ENCODE assay signal across 24 mouse cellular contexts in genomic region chr4:142326511-142326910, GRCm38 (mm10).
DNase-seq lines count a peak whose midpoint lies in the region; ATAC-seq and TF ChIP-seq lines count a peak whose summit lies in the region.
"Had no signal": no experiment of that assay in that cellular context is flagged by ENCODE, and none has a peak within 500 bp of the region (broad histone marks: within the 10 kb centered on the region; RNA-seq: fewer than 3 reads in every experiment).

No protein-coding gene starts in this region.

- no peaks in the 10 kb centered on the region for H3K27me3 ChIP-seq in intestine, embryonic 15.5 days (replicated peaks)
- no peaks in the 10 kb centered on the region for H3K27me3 ChIP-seq in intestine, postnatal 0 days (replicated peaks; ENCODE audit: control insufficient read depth, insufficient read depth, low read length)
- H3K27me3 ChIP-seq in limb, embryonic 14.5 days (ENCODE audit: control insufficient read depth, insufficient read depth, low read length): no peaks in the 10 kb centered on the region
- H3K27me3 ChIP-seq in limb, embryonic 10.5 days (ENCODE audit: low read depth, poor library complexity, severe bottlenecking): no peaks in the 10 kb centered on the region
- no peaks in the 10 kb centered on the region for H3K27me3 ChIP-seq in embryonic facial prominence, embryonic 14.5 days (replicated peaks; ENCODE audit: control insufficient read depth, insufficient read depth, low read length)
- no peaks in the 10 kb centered on the region for H3K27me3 ChIP-seq in embryonic facial prominence, embryonic 15.5 days
- no peaks in the 10 kb centered on the region for H3K27me3 ChIP-seq in hindbrain, embryonic 12.5 days
- H3K27me3 ChIP-seq: embryonic facial prominence, embryonic 12.5 days; forebrain, embryonic 12.5 days had no signal

- H3K27ac ChIP-seq in intestine, embryonic 15.5 days: peak overlapping the region; percentile 17; the same call in 1 of the 2 replicates
- H3K27ac ChIP-seq in intestine, postnatal 0 days (ENCODE audit: low read depth, low read length): no peak overlapping the region
- no peak overlapping the region for H3K27ac ChIP-seq in limb, embryonic 14.5 days (replicated peaks; ENCODE audit: low read depth, low read length)
- no peak overlapping the region for H3K27ac ChIP-seq in limb, embryonic 10.5 days
- H3K27ac ChIP-seq in embryonic facial prominence, embryonic 14.5 days (replicated peaks; ENCODE audit: low read depth, low read length): peak overlapping the region; percentile 24
- peak overlapping the region; percentile 63 for H3K27ac ChIP-seq in embryonic facial prominence, embryonic 15.5 days (replicated peaks)
- H3K27ac ChIP-seq in hindbrain, embryonic 12.5 days: no peak overlapping the region
- H3K27ac ChIP-seq: embryonic facial prominence, embryonic 12.5 days; forebrain, embryonic 10.5 days; forebrain, embryonic 12.5 days had no signal

- no peaks in the 10 kb centered on the region for H3K4me1 ChIP-seq in intestine, embryonic 15.5 days (replicated peaks)
- no peaks in the 10 kb centered on the region for H3K4me1 ChIP-seq in intestine, postnatal 0 days (replicated peaks; ENCODE audit: control insufficient read depth, insufficient read depth, low read length)
- peaks cover 29% of the 10 kb centered on the region for H3K4me1 ChIP-seq in limb, embryonic 14.5 days (ENCODE audit: control insufficient read depth, insufficient read depth, low read length)
- peaks cover 6% of the 10 kb centered on the region for H3K4me1 ChIP-seq in limb, embryonic 10.5 days
- peaks cover 25% of the 10 kb centered on the region for H3K4me1 ChIP-seq in embryonic facial prominence, embryonic 14.5 days (ENCODE audit: control insufficient read depth, insufficient read depth, low read length)
- peaks cover 23% of the 10 kb centered on the region for H3K4me1 ChIP-seq in embryonic facial prominence, embryonic 15.5 days
- H3K4me1 ChIP-seq in hindbrain, embryonic 12.5 days: 0 out of 2 replicates have a peak, but pooled peaks cover under 1% of the 10 kb centered on the region

- no peaks in the 10 kb centered on the region for H3K36me3 ChIP-seq in intestine, embryonic 15.5 days
- H3K36me3 ChIP-seq in intestine, postnatal 0 days (ENCODE audit: control insufficient read depth, insufficient read depth): no peaks in the 10 kb centered on the region
- no peaks in the 10 kb centered on the region for H3K36me3 ChIP-seq in limb, embryonic 14.5 days (ENCODE audit: control insufficient read depth, insufficient read depth, low read length)
- H3K36me3 ChIP-seq in limb, embryonic 10.5 days: no peaks in the 10 kb centered on the region
- no peaks in the 10 kb centered on the region for H3K36me3 ChIP-seq in embryonic facial prominence, embryonic 14.5 days (ENCODE audit: control insufficient read depth, insufficient read depth, low read length)
- no peaks in the 10 kb centered on the region for H3K36me3 ChIP-seq in embryonic facial prominence, embryonic 15.5 days
- no peaks in the 10 kb centered on the region for H3K36me3 ChIP-seq in hindbrain, embryonic 12.5 days
- H3K36me3 ChIP-seq: embryonic facial prominence, embryonic 12.5 days; forebrain, embryonic 10.5 days; forebrain, embryonic 12.5 days had no signal

- H3K4me3 ChIP-seq in intestine, embryonic 15.5 days (replicated peaks): no peak overlapping the region
- H3K4me3 ChIP-seq in intestine, postnatal 0 days (ENCODE audit: low read depth, low read length): no peak overlapping the region
- no peak overlapping the region for H3K4me3 ChIP-seq in limb, embryonic 14.5 days (replicated peaks; ENCODE audit: low read length)
- H3K4me3 ChIP-seq in limb, embryonic 10.5 days: no peak overlapping the region
- no peak overlapping the region for H3K4me3 ChIP-seq in embryonic facial prominence, embryonic 14.5 days (ENCODE audit: low read depth, low read length)
- no peak overlapping the region for H3K4me3 ChIP-seq in embryonic facial prominence, embryonic 15.5 days (replicated peaks)
- no peak overlapping the region for H3K4me3 ChIP-seq in hindbrain, embryonic 12.5 days
- H3K4me3 ChIP-seq: embryonic facial prominence, embryonic 12.5 days; erythroblast, embryonic 14.5 days; forebrain, embryonic 10.5 days; forebrain, embryonic 12.5 days had no signal

- H3K4me2 ChIP-seq in intestine, embryonic 15.5 days (replicated peaks): no peak overlapping the region
- no peak overlapping the region for H3K4me2 ChIP-seq in intestine, postnatal 0 days (replicated peaks; ENCODE audit: low read depth)
- no peak overlapping the region for H3K4me2 ChIP-seq in limb, embryonic 14.5 days (replicated peaks; ENCODE audit: low read depth, low read length, severe bottlenecking)
- no peak overlapping the region for H3K4me2 ChIP-seq in embryonic facial prominence, embryonic 14.5 days (ENCODE audit: low read depth, low read length)
- no peak overlapping the region for H3K4me2 ChIP-seq in embryonic facial prominence, embryonic 15.5 days (replicated peaks)
- H3K4me2 ChIP-seq in hindbrain, embryonic 12.5 days (replicated peaks): no peak overlapping the region
- H3K4me2 ChIP-seq: embryonic facial prominence, embryonic 12.5 days; forebrain, embryonic 12.5 days had no signal

- no peak for TF ChIP-seq POLR2A in limb, embryonic 14.5 days (IDR thresholded peaks at IDR 0.05; ENCODE audit: borderline replicate concordance, extremely low read depth, insufficient read depth, insufficient read length)

- no peak for TF ChIP-seq CTCF in intestine, postnatal 0 days (IDR thresholded peaks at IDR 0.05; ENCODE audit: low read depth)

- WGBS in intestine, embryonic 15.5 days: 75% methylated on average over 5 of the region's 5 CpGs
- WGBS in intestine, postnatal 0 days: 65% methylated on average over 5 of the region's 5 CpGs
- WGBS in limb, embryonic 14.5 days: 65% methylated on average over 5 of the region's 5 CpGs
- WGBS in limb, embryonic 10.5 days: 90% methylated on average over 5 of the region's 5 CpGs
- WGBS in embryonic facial prominence, embryonic 14.5 days: 61% methylated on average over 5 of the region's 5 CpGs
- WGBS in embryonic facial prominence, embryonic 15.5 days: 37% methylated on average over 5 of the region's 5 CpGs
- WGBS in hindbrain, embryonic 12.5 days: 81% methylated on average over 5 of the region's 5 CpGs

- peak; percentile 14 for DNase-seq in limb, embryonic 14.5 days (ENCODE audit: low spot score)
- no peak for DNase-seq in limb, embryonic 10.5 days (ENCODE audit: low spot score)
- DNase-seq in embryonic facial prominence, embryonic 14.5 days (ENCODE audit: low spot score): peak; percentile 70
- no peak for DNase-seq in spleen, postnatal 10 days (ENCODE audit: low spot score in 2 of 2)
- DNase-seq: adrenal gland, adult 2 months; adrenal gland, postnatal 10 days; adrenal gland, postnatal 25 days; cerebellum, adult 11 months; cerebellum, adult 18-20 months; cerebellum, adult 8-10 months; cerebellum, adult 9-11 months; cerebellum, postnatal 14 days; cerebellum, postnatal 36 days; embryo, embryonic 11 days; forebrain, postnatal 0 days had no signal

- H3K9ac ChIP-seq in intestine, embryonic 15.5 days: no peak overlapping the region
- H3K9ac ChIP-seq in intestine, postnatal 0 days (ENCODE audit: low read depth, low read length): no peak overlapping the region
- no peak overlapping the region for H3K9ac ChIP-seq in limb, embryonic 14.5 days (ENCODE audit: low read depth, low read length, severe bottlenecking)
- no peak overlapping the region for H3K9ac ChIP-seq in embryonic facial prominence, embryonic 14.5 days (ENCODE audit: low read depth, low read length)
- no peak overlapping the region for H3K9ac ChIP-seq in embryonic facial prominence, embryonic 15.5 days
- H3K9ac ChIP-seq in hindbrain, embryonic 12.5 days: no peak overlapping the region
- H3K9ac ChIP-seq: embryonic facial prominence, embryonic 12.5 days; forebrain, embryonic 12.5 days; forebrain, postnatal 0 days had no signal

- no peak for ATAC-seq in intestine, embryonic 15.5 days
- no peak for ATAC-seq in intestine, postnatal 0 days
- no peak for ATAC-seq in limb, embryonic 14.5 days (ENCODE audit: low FRiP score, low read depth)
- ATAC-seq in embryonic facial prominence, embryonic 14.5 days (ENCODE audit: low read depth): no peak
- no peak for ATAC-seq in embryonic facial prominence, embryonic 15.5 days (ENCODE audit: insufficient number of reproducible peaks, low FRiP score, low TSS enrichment, low read depth)
- no peak for ATAC-seq in hindbrain, embryonic 12.5 days (ENCODE audit: low FRiP score)
- ATAC-seq: forebrain, embryonic 14.5 days; forebrain, postnatal 0 days had no signal

- no peaks in the 10 kb centered on the region for H3K9me3 ChIP-seq in intestine, embryonic 15.5 days
- 0 out of 2 replicates have a peak, but pooled peaks cover 3% of the 10 kb centered on the region for H3K9me3 ChIP-seq in intestine, postnatal 0 days (ENCODE audit: control insufficient read depth)
- peaks cover 2% of the 10 kb centered on the region; the same call in 1 of the 2 replicates for H3K9me3 ChIP-seq in limb, embryonic 14.5 days (ENCODE audit: control insufficient read depth, low read length)
- H3K9me3 ChIP-seq in limb, embryonic 10.5 days (replicated peaks): no peaks in the 10 kb centered on the region
- H3K9me3 ChIP-seq in embryonic facial prominence, embryonic 14.5 days (ENCODE audit: control insufficient read depth, low read length): peaks cover 5% of the 10 kb centered on the region; the same call in 1 of the 2 replicates
- H3K9me3 ChIP-seq in embryonic facial prominence, embryonic 15.5 days (replicated peaks): no peaks in the 10 kb centered on the region
- H3K9me3 ChIP-seq in hindbrain, embryonic 12.5 days (replicated peaks): no peaks in the 10 kb centered on the region; the same call in 1 of the 2 replicates

Comparison
In these comparisons a context has a peak if more than half of its experiments do, and no peak if none do; other contexts are left out.
1. H3K27ac ChIP-seq: peak in intestine, embryonic 15.5 days (single experiment), embryonic facial prominence, embryonic 14.5 days (single experiment) and embryonic facial prominence, embryonic 15.5 days (single experiment); none in intestine, postnatal 0 days (single experiment), limb, embryonic 14.5 days (single experiment), limb, embryonic 10.5 days (single experiment) and hindbrain, embryonic 12.5 days (single experiment).
2. DNase-seq: peak in limb, embryonic 14.5 days (single experiment) and embryonic facial prominence, embryonic 14.5 days (single experiment); none in limb, embryonic 10.5 days (single experiment) and spleen, postnatal 10 days (0 of 2).